Mouse (Mus musculus): ENCODE data around the gene Ube2b. TPM values are rescaled to one million over a fixed set of nuclear protein-coding genes. Genes with fewer than 3 reads are reported as not detected.

Ube2b gene
- polyA plus RNA-seq, 1 experiment from 2014 or later = 276 TPM

DNA sequence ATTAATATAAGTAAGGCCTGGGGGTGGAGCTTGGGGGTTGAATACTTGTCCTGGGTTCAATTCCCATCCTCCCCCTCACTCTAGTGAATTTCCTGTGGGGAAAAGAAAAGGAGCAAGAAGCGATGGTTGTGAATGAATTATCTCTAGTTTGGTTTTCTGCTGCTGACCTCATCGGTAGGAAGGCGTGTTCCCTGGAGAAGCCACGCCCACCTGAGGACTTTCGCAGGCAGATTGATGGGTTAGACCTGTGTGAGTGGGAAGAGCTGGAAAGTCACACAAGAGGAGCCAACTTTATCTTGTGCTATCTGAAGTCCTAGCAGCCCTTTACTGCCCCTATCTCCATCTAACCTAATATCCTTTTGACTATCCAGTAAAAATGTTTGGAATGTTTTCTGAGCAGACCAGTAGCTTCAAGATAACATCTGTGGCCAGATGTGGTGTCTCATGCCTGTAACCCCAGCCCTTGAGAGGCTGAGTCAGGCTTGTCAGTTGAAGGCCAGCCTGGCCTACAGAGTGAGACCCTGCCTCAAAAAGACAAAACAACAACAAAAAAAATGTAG, 48.6 kb downstream of the Ube2b start:
- Histone ChIP-seq H3K9ac (replicated peaks; ENCODE audit: low read depth) (no peak overlapping the region), H3K27me3 (replicated peaks; ENCODE audit: insufficient read depth, low read length) (no peaks in the 10 kb centered on the region), H3K27ac (ENCODE audit: low read length) (no peak overlapping the region), H3K4me1 (ENCODE audit: insufficient read depth, low read depth, low read length) (no peaks in the 10 kb centered on the region), H3K36me3 (ENCODE audit: insufficient read depth, low read length) (no peaks in the 10 kb centered on the region), H3K4me2 (replicated peaks; ENCODE audit: low read depth, low read length) (no peak overlapping the region), H3K9me3 (ENCODE audit: low read length) (no peaks in the 10 kb centered on the region), H3K4me3 (ENCODE audit: low read depth, low read length) (no peak overlapping the region)
- DNase-seq (ENCODE audit: low spot score) = no peak
- ATAC-seq = no peak
- TF ChIP-seq CTCF (IDR thresholded peaks at IDR 0.05) = no peak
- no peak for TF ChIP-seq EP300 (IDR thresholded peaks at IDR 0.05)
- WGBS = 46% methylated on average over 5 of the region's 5 CpGs

DNA sequence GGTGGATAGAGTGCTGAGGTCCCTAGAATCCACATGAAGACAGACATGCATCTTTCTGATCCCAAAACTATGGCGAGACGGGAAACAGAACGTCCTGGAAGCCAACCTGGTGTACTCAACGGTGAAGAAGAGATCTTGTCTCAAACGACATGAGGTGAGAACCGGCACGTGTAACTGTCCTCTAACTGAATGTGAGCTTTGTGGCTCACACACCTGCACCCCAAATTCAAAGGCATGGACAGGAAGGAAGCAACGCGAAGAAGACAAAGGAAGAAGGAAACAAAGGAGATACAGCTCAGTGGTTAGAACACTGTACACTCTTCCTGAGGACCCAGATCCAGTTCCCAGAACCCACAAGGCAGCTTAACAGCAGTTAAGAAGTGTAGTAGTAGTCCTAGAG, 50.6 kb downstream of the Ube2b start:
- no peak overlapping the region for H3K9ac ChIP-seq (replicated peaks; ENCODE audit: low read depth)
- H3K4me2 ChIP-seq (replicated peaks; ENCODE audit: low read depth, low read length) = no peak overlapping the region
- H3K36me3 ChIP-seq (ENCODE audit: insufficient read depth, low read length) = no peaks in the 10 kb centered on the region
- DNase-seq (ENCODE audit: low spot score) (no peak), ATAC-seq (no peak)
- no peaks in the 10 kb centered on the region for H3K27me3 ChIP-seq (replicated peaks; ENCODE audit: insufficient read depth, low read length)
- no peaks in the 10 kb centered on the region for H3K9me3 ChIP-seq (ENCODE audit: low read length)
- TF ChIP-seq EP300 (IDR thresholded peaks at IDR 0.05) = no peak
- TF ChIP-seq CTCF (IDR thresholded peaks at IDR 0.05) = no peak; the same call in 1 of the 2 replicates
- H3K27ac ChIP-seq (ENCODE audit: low read length) = no peak overlapping the region
- no peaks in the 10 kb centered on the region for H3K4me1 ChIP-seq (ENCODE audit: insufficient read depth, low read depth, low read length)
- H3K4me3 ChIP-seq (ENCODE audit: low read depth, low read length) = no peak overlapping the region
- 90% methylated on average over 9 of the region's 9 CpGs for WGBS

DNA sequence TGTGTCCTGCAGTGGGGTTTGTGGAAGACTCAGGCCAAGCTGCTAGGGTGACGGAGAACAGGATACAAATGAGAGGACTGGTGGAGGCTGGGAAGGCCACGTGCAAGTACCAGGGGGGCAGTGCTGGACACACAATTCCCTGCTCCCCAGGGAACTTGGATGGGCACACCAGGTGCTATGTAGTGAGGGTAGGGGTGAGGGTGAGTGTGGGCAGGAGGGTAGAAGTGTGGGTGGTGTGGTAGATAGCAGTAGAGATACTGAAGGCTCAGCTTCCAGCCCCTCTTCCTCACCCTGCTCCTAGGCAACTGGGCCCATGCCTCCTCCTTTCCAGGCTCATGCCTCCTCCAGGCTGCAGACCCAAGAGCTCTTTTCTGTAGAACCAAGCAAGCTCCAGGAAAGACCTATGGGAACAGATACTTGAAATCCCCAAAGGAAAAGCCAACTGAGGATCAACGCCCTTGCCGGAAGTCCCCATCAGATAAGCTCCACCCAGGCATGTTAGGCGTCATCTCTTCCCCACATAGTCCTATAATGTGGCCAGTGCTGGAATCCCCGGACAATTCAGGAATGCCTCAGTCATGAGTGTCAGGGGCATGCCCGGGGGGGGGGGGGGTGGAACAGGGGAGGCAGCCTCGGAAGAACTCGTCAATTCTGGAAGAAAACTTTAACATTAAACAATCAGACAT, 51.3 kb downstream of the Ube2b start:
- Histone ChIP-seq H3K4me1 (ENCODE audit: insufficient read depth, low read depth, low read length) (no peaks in the 10 kb centered on the region), H3K27ac (ENCODE audit: low read length) (no peak overlapping the region), H3K4me3 (ENCODE audit: low read depth, low read length) (no peak overlapping the region), H3K4me2 (replicated peaks; ENCODE audit: low read depth, low read length) (no peak overlapping the region), H3K27me3 (replicated peaks; ENCODE audit: insufficient read depth, low read length) (no peaks in the 10 kb centered on the region), H3K9me3 (ENCODE audit: low read length) (no peaks in the 10 kb centered on the region), H3K9ac (replicated peaks; ENCODE audit: low read depth) (no peak overlapping the region), H3K36me3 (ENCODE audit: insufficient read depth, low read length) (no peaks in the 10 kb centered on the region)
- TF ChIP-seq EP300 (IDR thresholded peaks at IDR 0.05) (no peak), CTCF (IDR thresholded peaks at IDR 0.05) (no peak)
- DNase-seq (ENCODE audit: low spot score) (peak; percentile 19), ATAC-seq (peak; percentile 41; the same call in 1 of the 2 replicates)
- WGBS = 65% methylated on average over 9 of the region's 9 CpGs

DNA sequence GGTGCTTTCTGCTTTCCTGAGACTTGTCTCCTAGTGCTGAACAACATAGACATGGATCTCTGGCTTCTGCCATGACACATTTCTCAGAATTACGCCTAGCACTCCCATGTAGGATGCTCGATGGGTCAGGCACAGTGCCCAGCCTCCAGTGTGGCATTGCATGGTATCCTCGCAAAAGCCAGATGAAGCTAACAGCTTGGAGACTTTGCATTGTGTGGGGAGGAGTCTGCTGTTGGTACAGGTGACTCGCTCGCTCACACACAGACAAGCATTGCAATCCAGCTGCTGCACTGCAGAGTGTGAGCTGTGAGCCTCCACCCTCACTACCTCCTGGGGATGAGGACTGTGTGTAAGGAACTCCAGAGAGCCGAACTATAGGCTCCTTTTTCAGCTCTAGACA, 54.4 kb downstream of the Ube2b start:
- H3K27me3 ChIP-seq (replicated peaks; ENCODE audit: insufficient read depth, low read length) = no peaks in the 10 kb centered on the region
- no peaks in the 10 kb centered on the region for H3K9me3 ChIP-seq (ENCODE audit: low read length)
- H3K4me3 ChIP-seq (ENCODE audit: low read depth, low read length) = no peak overlapping the region
- H3K36me3 ChIP-seq (ENCODE audit: insufficient read depth, low read length) = no peaks in the 10 kb centered on the region
- H3K4me2 ChIP-seq (replicated peaks; ENCODE audit: low read depth, low read length) = no peak overlapping the region
- H3K4me1 ChIP-seq (ENCODE audit: insufficient read depth, low read depth, low read length) = no peaks in the 10 kb centered on the region
- TF ChIP-seq CTCF (IDR thresholded peaks at IDR 0.05) (no peak), EP300 (IDR thresholded peaks at IDR 0.05) (no peak)
- DNase-seq (ENCODE audit: low spot score) = no peak
- ATAC-seq = no peak
- no peak overlapping the region for H3K9ac ChIP-seq (replicated peaks; ENCODE audit: low read depth)
- no peak overlapping the region for H3K27ac ChIP-seq (ENCODE audit: low read length)
- 62% methylated on average over 6 of the region's 6 CpGs for WGBS

DNA sequence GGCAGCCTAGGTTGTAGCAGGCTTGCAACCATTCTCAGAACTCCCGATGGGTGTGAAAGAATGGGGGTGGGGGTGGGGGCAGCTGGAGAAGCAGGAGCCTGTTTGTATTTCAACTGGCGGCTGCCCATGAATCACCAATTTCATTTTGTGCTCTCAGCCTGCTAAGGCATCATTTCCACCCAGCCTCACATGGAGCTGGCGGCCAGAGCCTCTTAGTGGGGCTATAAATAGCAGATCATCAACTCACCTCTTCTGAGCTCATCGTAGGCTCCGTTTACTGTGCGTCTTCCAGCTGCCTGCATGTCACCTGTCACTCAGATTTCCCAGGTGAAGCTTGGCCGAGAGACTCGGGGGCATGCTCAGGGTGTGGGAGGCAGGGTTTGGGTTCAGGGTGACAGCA, 55.0 kb downstream of the Ube2b start:
- DNase-seq (ENCODE audit: low spot score) (no peak), ATAC-seq (peak; percentile 22; the same call in 1 of the 2 replicates)
- Histone ChIP-seq H3K9me3 (ENCODE audit: low read length) (no peaks in the 10 kb centered on the region), H3K4me3 (ENCODE audit: low read depth, low read length) (no peak overlapping the region), H3K9ac (replicated peaks; ENCODE audit: low read depth) (no peak overlapping the region), H3K27ac (ENCODE audit: low read length) (no peak overlapping the region), H3K27me3 (replicated peaks; ENCODE audit: insufficient read depth, low read length) (no peaks in the 10 kb centered on the region), H3K4me1 (ENCODE audit: insufficient read depth, low read depth, low read length) (0 out of 2 replicates have a peak, but pooled peaks cover under 1% of the 10 kb centered on the region), H3K36me3 (ENCODE audit: insufficient read depth, low read length) (no peaks in the 10 kb centered on the region), H3K4me2 (replicated peaks; ENCODE audit: low read depth, low read length) (no peak overlapping the region)
- no peak for TF ChIP-seq EP300 (IDR thresholded peaks at IDR 0.05)
- TF ChIP-seq CTCF (IDR thresholded peaks at IDR 0.05) = no peak
- 7% methylated on average over 8 of the region's 8 CpGs for WGBS

DNA sequence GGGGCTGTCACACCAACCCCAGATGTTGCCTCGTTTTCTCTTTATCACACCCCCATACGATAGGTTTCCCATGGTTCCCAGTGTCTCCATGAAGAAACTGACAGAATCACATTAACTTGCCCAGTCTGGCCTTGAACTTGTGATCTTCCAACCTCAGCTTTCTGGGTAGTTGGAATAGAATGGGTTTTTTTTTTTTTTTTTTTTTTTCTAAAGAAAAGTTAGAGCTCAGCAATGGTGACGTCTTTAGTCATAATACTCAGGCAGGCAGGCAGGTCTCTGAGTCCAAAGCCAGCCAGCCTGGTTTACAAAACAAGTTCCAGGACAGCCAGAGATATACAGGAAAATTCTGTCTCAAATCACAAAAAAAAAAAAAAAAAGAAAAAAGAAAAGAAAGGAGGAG, 56.3 kb downstream of the Ube2b start:
- no peaks in the 10 kb centered on the region for H3K27me3 ChIP-seq (replicated peaks; ENCODE audit: insufficient read depth, low read length)

More for the DNA sequence above, 56.3 kb downstream of the Ube2b start:
- Histone ChIP-seq H3K4me3 (ENCODE audit: low read depth, low read length) (no peak overlapping the region), H3K9me3 (ENCODE audit: low read length) (no peaks in the 10 kb centered on the region), H3K9ac (replicated peaks; ENCODE audit: low read depth) (no peak overlapping the region), H3K36me3 (ENCODE audit: insufficient read depth, low read length) (no peaks in the 10 kb centered on the region), H3K27ac (ENCODE audit: low read length) (no peak overlapping the region), H3K4me2 (replicated peaks; ENCODE audit: low read depth, low read length) (no peak overlapping the region), H3K4me1 (ENCODE audit: insufficient read depth, low read depth, low read length) (peaks cover 10% of the 10 kb centered on the region; the same call in 1 of the 2 replicates)
- WGBS = 73% methylated on average over 3 of the region's 3 CpGs
- ATAC-seq = no peak
- no peak for TF ChIP-seq CTCF (IDR thresholded peaks at IDR 0.05)
- no peak for TF ChIP-seq EP300 (IDR thresholded peaks at IDR 0.05)
- no peak for DNase-seq (ENCODE audit: low spot score)
